Mouse (Mus musculus): ENCODE data around the gene Pigb. TPM values are rescaled to one million over a fixed set of nuclear protein-coding genes. Genes with fewer than 3 reads are reported as not detected.

The Pigb gene
- total RNA-seq, 2 experiments from 2014 or later: 11.0 to 13.8 TPM

GRCm38 (mm10) chr9:73047906-73048305 is 7.7 kb upstream of the Pigb start:
- no peak for DNase-seq (ENCODE audit: low spot score in 2 of 2)

DNA sequence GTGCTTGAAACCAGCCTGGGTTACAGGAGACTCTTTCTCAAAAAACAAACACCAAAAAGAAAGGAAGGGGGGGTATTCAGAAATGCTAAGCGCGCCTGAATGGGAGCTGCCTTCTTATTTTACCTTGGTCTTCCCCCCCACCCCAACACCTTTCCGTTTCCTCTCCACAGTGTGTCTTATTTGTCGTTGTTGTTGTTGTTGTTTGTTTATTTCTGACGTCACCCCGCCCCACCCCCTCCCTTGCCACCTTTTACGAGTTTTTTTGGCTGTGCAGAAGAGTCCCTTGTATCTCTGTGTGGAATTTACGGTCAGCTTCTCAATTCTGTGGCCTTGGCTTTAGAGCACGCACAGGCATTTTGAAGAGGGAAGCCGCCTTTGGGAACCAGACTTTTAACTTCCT is 5.5 kb upstream of the Pigb start:
- DNase-seq (ENCODE audit: low spot score in 2 of 2): no peak

- DNase-seq (ENCODE audit: low spot score in 2 of 2): no peak
Observed at GRCm38 (mm10) chr9:73045204-73045603, 5.0 kb upstream of the Pigb start.

GRCm38 (mm10) chr9:73044146-73045079 is 4.2 kb upstream of the Pigb start, which contains the start of gene Rab27a:
TSS of gene Rab27a (plus strand) at chr9:73044854.
- DNase-seq (ENCODE audit: low spot score in 2 of 2): peak; percentile 83 to 84

- peak; percentile 94 to 95 for DNase-seq (ENCODE audit: low spot score in 2 of 2)
Observed at GRCm38 (mm10) chr9:73039222-73039945, 794 bp downstream of the Pigb start.

GRCm38 (mm10) chr9:73033406-73033805 is 6.8 kb downstream of the Pigb start:
- no peak for DNase-seq (ENCODE audit: low spot score in 2 of 2)

- DNase-seq (ENCODE audit: low spot score in 2 of 2): no peak
Observed at GRCm38 (mm10) chr9:73031421-73031820, 8.8 kb downstream of the Pigb start.

DNA sequence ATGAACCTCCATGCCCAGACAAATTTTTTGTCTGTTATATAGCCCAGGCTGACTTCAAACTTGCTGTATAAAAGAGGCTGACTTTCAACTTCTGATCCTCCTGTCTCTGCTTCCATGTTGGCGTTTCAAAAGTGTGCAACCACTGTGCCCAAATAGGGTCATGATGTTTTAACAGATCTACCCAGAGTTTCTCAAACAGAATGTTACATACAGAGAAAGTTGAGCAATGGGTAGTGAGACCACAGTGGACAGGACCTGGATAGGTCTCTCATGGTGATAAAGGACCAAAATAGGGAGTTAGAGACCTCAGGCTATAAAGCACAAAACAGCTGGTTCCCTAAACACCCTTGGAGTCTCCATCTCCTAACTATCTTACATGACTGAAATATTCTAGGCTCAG is 9.7 kb downstream of the Pigb start:
- no peak for DNase-seq (ENCODE audit: low spot score in 2 of 2)

GRCm38 (mm10) chr9:73025818-73026636 is 14.2 kb downstream of the Pigb start:
- DNase-seq (ENCODE audit: low spot score in 2 of 2): no peak

DNA sequence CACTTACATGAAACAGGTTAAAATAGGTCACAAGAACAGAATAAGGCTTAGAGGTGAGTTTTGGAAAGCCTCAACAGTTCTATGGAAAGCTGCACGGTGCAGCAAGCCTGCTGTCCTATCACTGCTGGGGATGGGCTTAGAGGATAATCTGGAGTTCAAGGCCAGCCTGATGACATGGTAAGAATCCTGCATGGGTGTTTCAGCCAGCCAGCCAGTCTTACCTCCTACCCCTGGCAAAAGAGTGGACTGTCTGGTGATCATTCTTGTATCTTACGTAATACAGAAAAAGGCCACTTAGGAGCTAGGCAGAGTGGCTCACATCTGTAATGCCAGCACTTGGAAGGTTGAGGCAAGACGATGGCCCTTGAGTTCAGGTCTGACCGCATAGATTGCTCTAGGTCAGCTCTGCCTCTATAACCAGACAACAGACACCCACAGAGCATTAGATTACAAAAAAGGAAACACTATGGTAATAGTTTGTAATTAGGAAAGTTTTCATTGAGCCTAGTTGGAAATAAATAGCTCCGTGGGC is 19.5 kb downstream of the Pigb start:
- no peak for DNase-seq (ENCODE audit: low spot score in 2 of 2)

- no peak for DNase-seq (ENCODE audit: low spot score in 2 of 2)
Observed at GRCm38 (mm10) chr9:73019841-73020240, 20.3 kb downstream of the Pigb start.

- no peak for DNase-seq (ENCODE audit: low spot score in 2 of 2)
Observed at GRCm38 (mm10) chr9:73014724-73015123, 25.5 kb downstream of the Pigb start.

GRCm38 (mm10) chr9:73012629-73013028 is 27.5 kb downstream of the Pigb start:
- no peak for DNase-seq (ENCODE audit: low spot score in 2 of 2)

DNA sequence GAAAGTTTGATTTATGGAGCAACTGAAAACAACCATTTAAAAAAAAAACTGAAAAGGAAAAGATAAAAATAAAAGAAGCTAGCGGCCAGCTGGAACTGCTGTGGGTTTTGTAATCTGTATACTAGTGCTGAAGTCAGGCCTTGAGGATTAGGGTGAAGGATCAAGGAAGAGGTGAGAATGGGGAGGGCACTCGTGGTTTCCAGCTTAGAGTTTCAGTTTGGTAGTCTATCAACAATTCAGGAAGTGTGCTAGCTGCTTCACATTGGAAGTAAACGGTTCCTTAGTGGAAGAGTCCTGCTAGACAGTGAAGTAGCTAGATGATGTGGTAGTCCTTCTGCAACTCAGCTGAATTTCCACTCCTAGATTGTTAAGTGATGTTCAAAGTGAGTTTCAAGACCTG is 31.8 kb downstream of the Pigb start:
- DNase-seq (ENCODE audit: low spot score in 2 of 2): no peak

DNA sequence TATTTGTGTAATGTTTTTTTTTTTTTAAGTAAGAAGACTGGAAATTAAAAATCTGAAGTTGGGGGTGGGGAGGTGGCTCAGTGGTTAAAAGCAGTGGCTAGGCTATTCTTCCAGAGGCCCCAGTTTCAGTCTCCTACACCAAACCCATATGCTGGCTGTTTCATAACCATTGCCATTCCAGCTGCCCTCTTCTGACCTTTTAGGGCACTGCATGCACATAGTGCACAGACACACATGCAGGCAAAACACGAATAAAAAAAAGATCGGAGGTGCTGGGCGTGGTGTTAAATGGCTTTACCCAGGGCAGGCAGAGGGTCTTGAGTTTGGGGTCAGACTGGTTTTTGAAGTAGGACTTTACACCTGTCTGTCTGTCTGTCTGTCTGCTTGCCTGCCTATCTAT is 34.0 kb downstream of the Pigb start:
- no peak for DNase-seq (ENCODE audit: low spot score in 2 of 2)

GRCm38 (mm10) chr9:73005106-73005505 is 35.1 kb downstream of the Pigb start:
- no peak for DNase-seq (ENCODE audit: low spot score in 2 of 2)

GRCm38 (mm10) chr9:73004076-73004475 is 36.1 kb downstream of the Pigb start:
- no peak for DNase-seq (ENCODE audit: low spot score in 2 of 2)

GRCm38 (mm10) chr9:73002177-73002576 is 38.0 kb downstream of the Pigb start:
- DNase-seq (ENCODE audit: low spot score in 2 of 2): no peak

DNA sequence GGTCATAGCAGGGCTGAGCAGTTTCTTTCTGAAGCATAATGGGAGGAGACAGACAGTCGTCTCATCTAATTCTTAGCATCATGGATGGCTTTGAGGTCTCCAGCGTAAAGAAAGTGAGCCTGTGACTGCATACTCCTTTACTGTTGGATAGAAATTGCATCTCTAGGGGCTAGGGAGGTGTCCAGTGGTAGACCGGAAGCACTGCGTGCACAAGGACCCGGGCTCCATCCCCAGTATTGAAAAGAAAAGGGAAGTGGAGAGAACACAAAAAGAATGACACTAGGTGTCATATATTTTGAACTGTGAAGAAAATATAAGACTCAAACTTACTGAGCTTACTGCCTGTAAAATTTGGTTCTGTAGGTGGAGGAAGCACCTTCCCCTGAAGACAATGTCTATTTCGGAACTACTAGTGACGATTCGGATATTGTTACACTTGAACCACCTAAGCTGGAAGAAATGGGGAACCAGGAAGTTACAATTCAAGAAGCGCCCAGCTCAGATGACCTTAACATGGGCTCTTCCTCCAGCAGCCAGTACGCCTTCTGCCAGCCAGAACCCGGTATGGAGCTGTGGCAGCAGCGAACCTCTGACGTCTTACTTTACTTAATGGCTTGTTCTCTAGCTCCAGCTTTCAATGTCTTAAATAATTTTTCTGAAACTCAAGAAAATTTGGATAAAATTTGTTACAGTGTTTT is 38.7 kb downstream of the Pigb start:
- DNase-seq (ENCODE audit: low spot score in 2 of 2): no peak

DNA sequence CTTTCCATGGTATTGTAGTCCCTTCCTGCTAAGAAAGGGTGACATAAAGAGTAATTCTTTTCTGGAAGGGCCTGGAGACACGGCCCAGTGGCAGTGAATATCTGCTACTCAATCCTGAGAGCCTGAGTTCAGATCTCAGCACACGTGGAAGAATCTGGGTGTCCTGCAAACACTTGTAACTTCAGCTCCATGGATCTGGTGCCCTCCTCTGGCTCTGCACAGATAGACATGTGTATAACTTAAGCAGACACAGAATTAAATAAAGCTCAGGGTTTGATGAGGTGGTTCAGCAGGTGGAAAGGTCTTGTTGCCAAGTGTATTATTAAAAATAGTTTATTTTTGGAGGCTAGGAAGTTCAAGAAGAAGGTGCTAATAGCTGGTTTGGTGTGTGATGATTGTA is 39.7 kb downstream of the Pigb start:
- no peak for DNase-seq (ENCODE audit: low spot score in 2 of 2)
